Mouse (Mus musculus): ENCODE results near the gene Gm11146.

DNA sequence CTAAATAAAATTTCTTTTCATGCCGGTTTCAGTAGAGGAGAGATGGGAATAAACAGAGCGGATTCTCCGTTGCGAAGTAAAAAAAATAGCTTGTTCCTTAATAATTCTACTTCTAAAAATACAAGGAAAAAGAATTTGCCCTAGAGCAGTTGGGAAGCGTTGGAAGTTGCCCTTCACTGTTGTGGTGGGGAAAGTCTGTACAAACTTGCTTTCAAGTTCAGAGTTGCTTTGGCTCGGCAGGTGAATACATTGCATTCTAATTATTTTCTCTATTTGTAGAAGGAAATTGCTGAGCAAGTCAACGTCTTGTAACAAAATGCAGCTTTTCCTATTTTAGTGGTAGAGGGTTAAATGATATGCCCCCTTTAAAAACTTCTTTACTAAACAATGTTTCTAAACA lies 6.2 kb downstream of the Gm11146 start:
- TF ChIP-seq POLR2A (IDR thresholded peaks at IDR 0.05; ENCODE audit: insufficient read depth, low read depth, low read length) (no peak), CTCF (IDR thresholded peaks at IDR 0.05; ENCODE audit: insufficient read depth, low read depth, low read length) (no peak)

All from olfactory bulb, adult 2 months (tissue).